Mouse (Mus musculus): ENCODE measurements at regions not wholly inside any gene's neighbourhood (a gene's known extent, or its start where the extent isn't known, plus 50 kb on each side); places are given as distances from the start of the nearest gene placed in this dataset.

- no peak for DNase-seq
Observed at GRCm38 (mm10) chr2:75607010-75607915, 51.8 kb upstream of the Hnrnpa3 start.

DNA sequence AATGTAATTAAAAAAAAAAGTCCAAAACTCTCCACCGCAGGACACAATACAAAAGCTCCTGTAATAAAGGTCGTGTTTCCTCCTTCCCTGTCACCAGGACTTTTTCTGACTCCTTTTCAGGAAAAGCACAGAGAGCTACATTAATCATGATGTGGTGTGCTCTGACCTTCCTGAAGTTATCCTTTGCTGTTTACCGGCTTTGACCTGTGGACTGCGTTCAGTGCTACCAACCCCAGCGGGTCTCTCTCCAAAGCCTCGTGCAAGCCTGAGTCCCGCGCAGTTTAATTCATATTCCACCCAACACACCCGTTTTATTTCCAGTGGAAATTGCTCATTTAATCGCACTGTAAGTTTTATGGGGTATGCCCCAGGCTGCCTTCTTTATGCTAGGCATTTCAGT, 51.1 kb upstream of the Hnrnpa3 start:
- DNase-seq, result no peak

GRCm38 (mm10) chr2:75608482-75608881, 50.6 kb upstream of the Hnrnpa3 start:
- DNase-seq, result no peak

GRCm38 (mm10) chr2:75609150-75609946, 49.7 kb upstream of the Hnrnpa3 start:
- DNase-seq, result no peak

All from thymus, postnatal 4 days (tissue).